ENCODE assay signal across 28 mouse cellular contexts in genomic region chr9:62422926-62423325, GRCm38 (mm10).
DNase-seq lines count a peak whose midpoint lies in the region; ATAC-seq and TF ChIP-seq lines count a peak whose summit lies in the region.
"Had no signal": no experiment of that assay in that cellular context is flagged by ENCODE, and none has a peak within 500 bp of the region (broad histone marks: within the 10 kb centered on the region; RNA-seq: fewer than 3 reads in every experiment).

No protein-coding gene starts in this region.

- H3K4me3 ChIP-seq in heart, embryonic 12.5 days: no peak overlapping the region
- H3K4me3 ChIP-seq in heart, embryonic 15.5 days: no peak overlapping the region
- no peak overlapping the region for H3K4me3 ChIP-seq in lung, embryonic 15.5 days
- no peak overlapping the region for H3K4me3 ChIP-seq in lung, adult 2 months (replicated peaks; ENCODE audit: extremely low read depth, low read depth, low read length)
- H3K4me3 ChIP-seq in brown adipose tissue, adult 24 weeks (ENCODE audit: insufficient read depth, low read depth, low read length): no peak overlapping the region
- H3K4me3 ChIP-seq: embryonic facial prominence, embryonic 12.5 days; limb, embryonic 13.5 days; liver, embryonic 12.5 days; midbrain, embryonic 15.5 days; neural tube, embryonic 15.5 days had no signal

- no peaks in the 10 kb centered on the region for H3K36me3 ChIP-seq in heart, embryonic 12.5 days
- no peaks in the 10 kb centered on the region for H3K36me3 ChIP-seq in heart, embryonic 15.5 days
- H3K36me3 ChIP-seq in lung, embryonic 15.5 days: peaks cover 14% of the 10 kb centered on the region; the same call in 1 of the 2 replicates
- H3K36me3 ChIP-seq: liver, embryonic 12.5 days had no signal

- no peak for ATAC-seq in heart, embryonic 12.5 days (ENCODE audit: insufficient number of reproducible peaks, low FRiP score)
- ATAC-seq in heart, embryonic 15.5 days (replicated peaks; ENCODE audit: insufficient number of reproducible peaks, insufficient read depth, low FRiP score, low read depth): no peak
- no peak for ATAC-seq in lung, embryonic 15.5 days (ENCODE audit: borderline replicate concordance, extremely low read depth, low FRiP score, low TSS enrichment)
- ATAC-seq: activated CD4-positive, CD25-positive, alpha-beta regulatory T cell, adult 4 months; forebrain, embryonic 14.5 days; intestine, postnatal 0 days; liver, embryonic 12.5 days; midbrain, embryonic 15.5 days had no signal

- 0 out of 2 replicates have a peak, but pooled peaks cover 4% of the 10 kb centered on the region for H3K9me3 ChIP-seq in heart, embryonic 12.5 days (replicated peaks)
- H3K9me3 ChIP-seq in heart, embryonic 15.5 days (replicated peaks): no peaks in the 10 kb centered on the region
- no peaks in the 10 kb centered on the region for H3K9me3 ChIP-seq in lung, embryonic 15.5 days
- H3K9me3 ChIP-seq: embryonic facial prominence, embryonic 12.5 days; midbrain, embryonic 15.5 days; neural tube, embryonic 15.5 days had no signal

- no peak overlapping the region for H3K4me2 ChIP-seq in heart, embryonic 12.5 days
- H3K4me2 ChIP-seq in heart, embryonic 15.5 days: no peak overlapping the region
- H3K4me2 ChIP-seq in lung, embryonic 15.5 days: no peak overlapping the region
- H3K4me2 ChIP-seq: embryonic facial prominence, embryonic 12.5 days; hindbrain, embryonic 14.5 days; limb, embryonic 13.5 days; liver, embryonic 12.5 days; midbrain, embryonic 15.5 days; neural tube, embryonic 15.5 days had no signal

- H3K4me1 ChIP-seq in heart, embryonic 12.5 days (replicated peaks): peaks cover 43% of the 10 kb centered on the region
- H3K4me1 ChIP-seq in heart, embryonic 15.5 days (replicated peaks): peaks cover 27% of the 10 kb centered on the region
- peaks cover 15% of the 10 kb centered on the region for H3K4me1 ChIP-seq in lung, embryonic 15.5 days
- peaks cover 15% of the 10 kb centered on the region for H3K4me1 ChIP-seq in lung, adult 2 months (ENCODE audit: control insufficient read depth, insufficient read depth, low read length)
- peaks cover 43% of the 10 kb centered on the region for H3K4me1 ChIP-seq in brown adipose tissue, adult 24 weeks (ENCODE audit: control insufficient read depth, insufficient read depth, insufficient read length, low read length)
- H3K4me1 ChIP-seq: midbrain, embryonic 15.5 days had no signal

- TF ChIP-seq POLR2A in lung, adult 2 months (IDR thresholded peaks at IDR 0.05; ENCODE audit: borderline replicate concordance, extremely low read depth, low read depth, low read length): no peak

- no peaks in the 10 kb centered on the region for H3K27me3 ChIP-seq in heart, embryonic 12.5 days (replicated peaks)
- H3K27me3 ChIP-seq in heart, embryonic 15.5 days: no peaks in the 10 kb centered on the region
- H3K27me3 ChIP-seq in lung, embryonic 15.5 days: no peaks in the 10 kb centered on the region
- H3K27me3 ChIP-seq: embryonic facial prominence, embryonic 12.5 days; limb, embryonic 13.5 days; liver, embryonic 12.5 days; midbrain, embryonic 15.5 days; neural tube, embryonic 15.5 days had no signal

- no peak overlapping the region for H3K27ac ChIP-seq in heart, embryonic 12.5 days (ENCODE audit: poor library complexity, severe bottlenecking)
- peak overlapping the region; percentile 33; the same call in 1 of the 2 replicates for H3K27ac ChIP-seq in heart, embryonic 15.5 days
- 0 out of 2 replicates have a peak overlapping the region, but pooled peaks have one; percentile 17 for H3K27ac ChIP-seq in lung, embryonic 15.5 days
- H3K27ac ChIP-seq in brown adipose tissue, adult 24 weeks (replicated peaks; ENCODE audit: low read depth, low read length): peak overlapping the region; percentile 74
- H3K27ac ChIP-seq: embryonic facial prominence, embryonic 12.5 days; hindbrain, embryonic 14.5 days; limb, embryonic 13.5 days; liver, embryonic 12.5 days; macrophage; midbrain, embryonic 15.5 days; neural tube, embryonic 15.5 days had no signal

- WGBS in heart, embryonic 12.5 days: 57% methylated on average over 10 of the region's 10 CpGs
- 61% methylated on average over 10 of the region's 10 CpGs for WGBS in heart, embryonic 15.5 days
- WGBS in lung, embryonic 15.5 days: 67% methylated on average over 10 of the region's 10 CpGs
- 42% methylated on average over 10 of the region's 10 CpGs for WGBS in lung, adult 2 months

- DNase-seq in heart, adult 11 months: peak; percentile 93
- no peak for DNase-seq in heart, adult 9 months (ENCODE audit: low spot score in 2 of 2)
- no peak for DNase-seq in lung, adult 2 months
- DNase-seq in adrenal gland, adult 2 months: no peak
- DNase-seq: adrenal gland, adult 8-10 months; B cell, adult 2 months; cerebellum, adult 8-10 months; embryo, embryonic 11 days; kidney, adult 9 months; kidney, postnatal 10 days; lung, adult 18-20 months; retina, postnatal 1 day; right cerebral cortex, postnatal 14 days; thymus, postnatal 4 days had no signal

- no peak overlapping the region for H3K9ac ChIP-seq in heart, embryonic 12.5 days
- no peak overlapping the region for H3K9ac ChIP-seq in heart, embryonic 15.5 days
- H3K9ac ChIP-seq in lung, embryonic 15.5 days: no peak overlapping the region
- H3K9ac ChIP-seq: embryonic facial prominence, embryonic 12.5 days; hindbrain, embryonic 14.5 days; limb, embryonic 13.5 days; liver, embryonic 12.5 days; midbrain, embryonic 15.5 days; neural tube, embryonic 15.5 days had no signal

- TF ChIP-seq CTCF in lung, adult 2 months (IDR thresholded peaks at IDR 0.05; ENCODE audit: insufficient read depth, low read length): no peak
